Mouse (Mus musculus) CD4-positive helper T cell, adult 2 months (primary cell): ENCODE data around the gene Gm29423.
"Not testable (repeated sequence)": the region's sequence is repeated elsewhere in the genome, so short reads cannot be mapped to it uniquely, and the experiment has no call there.

Experiments
- DNase-seq: peaks from one replicate; pipeline ENCODE4 v3.0.0-alpha.2; 2012; ENCODE audit warnings: low read depth, missing footprints, low spot score

Gene Gm29423

GRCm38 (mm10) chrY:70303187-70303586, at the start of gene Gm29423, which contains the start of gene Gm29644:
Gm29423 (minus strand) TSS chrY:70303287.
Gm29644 (minus strand) TSS chrY:70303343.
- DNase-seq: not testable (repeated sequence)

GRCm38 (mm10) chrY:70273542-70273941, 29.5 kb downstream of the Gm29423 start, which contains the start of gene Gm21118:
Gm21118 (minus strand) TSS chrY:70273642.
- DNase-seq: not testable (repeated sequence)
